Mouse (Mus musculus): ENCODE measurements around the gene Aknad1. TPM values are rescaled to one million over a fixed set of nuclear protein-coding genes. Genes with fewer than 3 reads are reported as not detected.

Aknad1 gene
- polyA plus RNA-seq, 1 experiment from 2014 or later: 0.30 TPM

DNA sequence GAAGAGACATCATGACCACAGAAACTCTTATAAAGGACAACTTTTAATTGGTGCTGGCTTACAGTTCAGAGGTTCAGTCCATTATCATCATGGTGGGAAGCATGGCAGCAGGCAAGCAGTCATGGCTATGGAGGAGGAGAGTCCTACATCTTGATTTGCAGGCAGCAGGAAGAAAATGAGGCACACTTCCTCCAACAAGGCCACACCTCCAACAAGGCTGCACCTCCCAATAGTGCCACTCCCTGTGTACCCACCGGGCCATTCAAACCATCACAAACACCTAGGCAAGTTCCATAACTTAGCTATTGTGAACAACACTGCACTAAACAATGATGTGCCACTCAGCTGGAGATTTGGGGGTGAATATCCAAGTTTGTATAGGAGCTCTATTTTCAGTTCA is 15.1 kb downstream of the Aknad1 start:
- ATAC-seq (ENCODE audit: low FRiP score, low TSS enrichment): no peak; the same call in 1 of the 2 replicates

DNA sequence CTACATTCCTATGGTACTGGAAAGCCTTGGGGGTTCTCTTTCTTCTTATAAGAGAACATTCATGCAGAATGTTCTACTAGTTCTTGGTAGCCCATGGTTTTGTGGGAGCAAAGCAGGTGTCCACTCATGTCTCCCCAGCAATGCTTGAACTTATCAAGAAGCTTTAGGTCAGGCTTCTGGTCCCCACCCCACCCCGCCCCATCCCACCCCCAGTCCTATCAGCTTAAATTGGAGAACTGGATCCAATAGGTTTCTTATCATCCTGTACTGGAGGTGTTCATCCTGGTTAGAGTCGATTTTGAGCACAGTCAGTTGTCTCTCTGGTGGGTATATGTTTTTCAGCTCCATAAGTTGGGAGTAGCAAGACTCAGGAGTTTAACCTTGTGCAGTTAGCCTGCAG is 16.1 kb downstream of the Aknad1 start:
- WGBS: 81% methylated on average over 2 of the region's 2 CpGs
- ATAC-seq (ENCODE audit: low FRiP score, low TSS enrichment) (no peak), DNase-seq (ENCODE audit: low spot score) (no peak)
- H3K27ac ChIP-seq (replicated peaks): no peak overlapping the region
- no peaks in the 10 kb centered on the region for H3K36me3 ChIP-seq (ENCODE audit: control insufficient read depth, insufficient read depth, low read length)
- no peak overlapping the region for H3K4me2 ChIP-seq (replicated peaks; ENCODE audit: low read depth)
- H3K27me3 ChIP-seq (ENCODE audit: control insufficient read depth, insufficient read depth, low read length): 0 out of 2 replicates have a peak, but pooled peaks cover 3% of the 10 kb centered on the region
- no peaks in the 10 kb centered on the region; the same call in 1 of the 2 replicates for H3K4me1 ChIP-seq (replicated peaks; ENCODE audit: control insufficient read depth, insufficient read depth)
- no peak for TF ChIP-seq CTCF (IDR thresholded peaks at IDR 0.05; ENCODE audit: low read depth)
- TF ChIP-seq EP300 (optimal IDR thresholded peaks at IDR 0.05): no peak
- H3K9ac ChIP-seq (ENCODE audit: low read length): no peak overlapping the region
- no peak overlapping the region for H3K4me3 ChIP-seq (ENCODE audit: low read depth, low read length)
- no peaks in the 10 kb centered on the region for H3K9me3 ChIP-seq (ENCODE audit: control insufficient read depth, low read length)

More for the DNA sequence above, 15.1 kb downstream of the Aknad1 start:
- WGBS: 42% methylated on average over 1 of the region's 1 CpGs
- no peak for DNase-seq (ENCODE audit: low spot score)
- Histone ChIP-seq H3K9me3 (ENCODE audit: control insufficient read depth, low read length) (no peaks in the 10 kb centered on the region), H3K36me3 (ENCODE audit: control insufficient read depth, insufficient read depth, low read length) (no peaks in the 10 kb centered on the region), H3K9ac (ENCODE audit: low read length) (no peak overlapping the region), H3K4me3 (ENCODE audit: low read depth, low read length) (no peak overlapping the region), H3K27me3 (ENCODE audit: control insufficient read depth, insufficient read depth, low read length) (0 out of 2 replicates have a peak, but pooled peaks cover 3% of the 10 kb centered on the region), H3K4me1 (replicated peaks; ENCODE audit: control insufficient read depth, insufficient read depth) (no peaks in the 10 kb centered on the region; the same call in 1 of the 2 replicates), H3K27ac (replicated peaks) (no peak overlapping the region), H3K4me2 (replicated peaks; ENCODE audit: low read depth) (no peak overlapping the region)
- TF ChIP-seq EP300 (optimal IDR thresholded peaks at IDR 0.05): no peak
- no peak for TF ChIP-seq CTCF (IDR thresholded peaks at IDR 0.05; ENCODE audit: low read depth)

DNA sequence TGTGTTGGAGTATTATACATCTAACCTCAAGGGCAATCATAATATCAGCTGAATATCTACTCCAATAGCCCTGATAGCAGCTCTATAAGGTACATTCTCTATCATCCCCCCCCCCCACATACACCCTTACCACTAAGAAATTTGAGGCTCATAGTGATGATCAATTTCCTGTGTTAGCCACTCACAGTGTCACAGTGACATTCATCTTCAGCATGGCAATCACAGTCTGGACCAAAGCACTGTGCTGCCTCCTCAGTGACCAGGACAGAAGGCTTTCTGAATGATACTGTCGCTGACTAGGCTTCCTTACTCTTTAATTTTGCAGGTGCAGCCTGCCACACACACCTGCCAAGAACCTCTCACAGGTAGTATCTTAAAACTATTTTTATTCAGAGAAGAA is 16.7 kb downstream of the Aknad1 start:
- ATAC-seq (ENCODE audit: low FRiP score, low TSS enrichment): no peak
- DNase-seq (ENCODE audit: low spot score): no peak
- H3K36me3 ChIP-seq (ENCODE audit: control insufficient read depth, insufficient read depth, low read length): no peaks in the 10 kb centered on the region
- no peaks in the 10 kb centered on the region for H3K9me3 ChIP-seq (ENCODE audit: control insufficient read depth, low read length)
- no peak overlapping the region for H3K9ac ChIP-seq (ENCODE audit: low read length)
- TF ChIP-seq EP300 (optimal IDR thresholded peaks at IDR 0.05): no peak
- no peak for TF ChIP-seq CTCF (IDR thresholded peaks at IDR 0.05; ENCODE audit: low read depth)
- H3K27me3 ChIP-seq (ENCODE audit: control insufficient read depth, insufficient read depth, low read length): 0 out of 2 replicates have a peak, but pooled peaks cover 3% of the 10 kb centered on the region
- H3K4me1 ChIP-seq (replicated peaks; ENCODE audit: control insufficient read depth, insufficient read depth): no peaks in the 10 kb centered on the region; the same call in 1 of the 2 replicates
- H3K4me3 ChIP-seq (ENCODE audit: low read depth, low read length): no peak overlapping the region
- H3K27ac ChIP-seq (replicated peaks): no peak overlapping the region
- WGBS: 71% methylated on average over 1 of the region's 1 CpGs
- H3K4me2 ChIP-seq (replicated peaks; ENCODE audit: low read depth): no peak overlapping the region

DNA sequence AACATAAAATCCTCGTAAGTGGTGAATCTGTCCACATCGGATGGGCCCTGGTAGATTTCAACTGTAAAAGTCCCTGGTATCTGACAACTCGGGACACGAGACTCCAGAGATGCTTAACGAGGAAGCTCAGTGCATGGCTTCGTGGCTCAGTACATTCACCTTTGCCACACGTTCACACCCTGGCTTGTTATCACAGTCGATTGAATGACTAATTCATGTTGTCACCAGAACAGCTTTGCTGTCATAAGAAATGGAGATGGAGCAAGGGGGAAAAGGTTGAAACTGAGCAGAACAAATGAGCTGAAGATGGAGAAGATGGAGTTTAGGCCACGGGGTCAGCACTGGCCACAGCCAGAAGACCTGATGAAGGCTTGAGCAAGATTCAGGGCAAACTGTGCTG is 18.1 kb downstream of the Aknad1 start:
- no peak overlapping the region for H3K4me3 ChIP-seq (ENCODE audit: low read depth, low read length)
- H3K4me2 ChIP-seq (replicated peaks; ENCODE audit: low read depth): no peak overlapping the region
- ATAC-seq (ENCODE audit: low FRiP score, low TSS enrichment) (peak; percentile 71), DNase-seq (ENCODE audit: low spot score) (no peak)
- no peaks in the 10 kb centered on the region for H3K36me3 ChIP-seq (ENCODE audit: control insufficient read depth, insufficient read depth, low read length)
- no peak overlapping the region for H3K9ac ChIP-seq (ENCODE audit: low read length)
- H3K27me3 ChIP-seq (ENCODE audit: control insufficient read depth, insufficient read depth, low read length): no peaks in the 10 kb centered on the region
- WGBS: 66% methylated on average over 9 of the region's 9 CpGs
- H3K27ac ChIP-seq (replicated peaks): no peak overlapping the region
- peaks cover 4% of the 10 kb centered on the region; the same call in 1 of the 2 replicates for H3K4me1 ChIP-seq (replicated peaks; ENCODE audit: control insufficient read depth, insufficient read depth)
- TF ChIP-seq EP300 (optimal IDR thresholded peaks at IDR 0.05) (no peak), CTCF (IDR thresholded peaks at IDR 0.05; ENCODE audit: low read depth) (no peak)
- no peaks in the 10 kb centered on the region for H3K9me3 ChIP-seq (ENCODE audit: control insufficient read depth, low read length)

GRCm38 (mm10) chr3:108759566-108760420 is 20.3 kb downstream of the Aknad1 start:
- Histone ChIP-seq H3K27ac (replicated peaks) (peak overlapping the region; percentile 76), H3K9ac (ENCODE audit: low read length) (no peak overlapping the region), H3K4me2 (replicated peaks; ENCODE audit: low read depth) (no peak overlapping the region), H3K4me3 (ENCODE audit: low read depth, low read length) (no peak overlapping the region), H3K36me3 (ENCODE audit: control insufficient read depth, insufficient read depth, low read length) (no peaks in the 10 kb centered on the region), H3K27me3 (ENCODE audit: control insufficient read depth, insufficient read depth, low read length) (no peaks in the 10 kb centered on the region), H3K9me3 (ENCODE audit: control insufficient read depth, low read length) (no peaks in the 10 kb centered on the region), H3K4me1 (replicated peaks; ENCODE audit: control insufficient read depth, insufficient read depth) (peaks cover 7% of the 10 kb centered on the region)
- 40% methylated on average over 11 of the region's 11 CpGs for WGBS
- DNase-seq (ENCODE audit: low spot score): no peak
- no peak for TF ChIP-seq CTCF (IDR thresholded peaks at IDR 0.05; ENCODE audit: low read depth)
- no peak for TF ChIP-seq EP300 (optimal IDR thresholded peaks at IDR 0.05)
- ATAC-seq (ENCODE audit: low FRiP score, low TSS enrichment): peak; percentile 68; the same call in 1 of the 2 replicates

DNA sequence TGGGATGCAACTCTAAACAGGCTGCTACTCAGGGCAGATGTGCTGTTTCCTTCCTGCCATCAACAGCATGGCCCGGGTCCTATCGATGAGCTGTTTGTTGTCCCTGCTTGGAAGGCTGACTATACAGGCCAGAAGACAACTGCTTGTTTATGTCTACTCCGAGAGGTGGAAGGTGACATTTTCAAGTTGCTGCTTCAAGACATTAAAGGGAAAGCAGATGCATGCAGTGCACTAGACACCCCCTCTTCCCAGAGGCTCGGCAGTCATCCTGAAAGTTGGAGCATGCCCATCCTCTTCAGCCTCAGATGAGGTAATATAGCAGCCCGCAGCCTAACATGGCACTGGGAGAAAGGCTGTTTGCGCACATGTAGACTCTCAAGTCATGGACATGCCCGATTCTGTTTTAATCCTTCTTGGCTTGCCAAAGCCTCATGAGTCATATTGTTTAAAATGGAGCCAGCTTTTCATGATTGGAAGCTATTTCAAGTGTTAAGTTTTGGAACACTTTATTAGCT is 23.2 kb downstream of the Aknad1 start:
- TF ChIP-seq EP300 (optimal IDR thresholded peaks at IDR 0.05) (peak; percentile 54), CTCF (IDR thresholded peaks at IDR 0.05; ENCODE audit: low read depth) (no peak)
- DNase-seq (ENCODE audit: low spot score): no peak
- H3K27ac ChIP-seq (replicated peaks): peak overlapping the region; percentile 73

More for the DNA sequence above, 23.2 kb downstream of the Aknad1 start:
- peak; percentile 51; the same call in 1 of the 2 replicates for ATAC-seq (ENCODE audit: low FRiP score, low TSS enrichment)
- Histone ChIP-seq H3K4me3 (ENCODE audit: low read depth, low read length) (no peak overlapping the region), H3K4me2 (replicated peaks; ENCODE audit: low read depth) (peak overlapping the region; percentile 29; the same call in 1 of the 2 replicates), H3K9me3 (ENCODE audit: control insufficient read depth, low read length) (no peaks in the 10 kb centered on the region), H3K9ac (ENCODE audit: low read length) (no peak overlapping the region), H3K27me3 (ENCODE audit: control insufficient read depth, insufficient read depth, low read length) (no peaks in the 10 kb centered on the region), H3K36me3 (ENCODE audit: control insufficient read depth, insufficient read depth, low read length) (no peaks in the 10 kb centered on the region), H3K4me1 (replicated peaks; ENCODE audit: control insufficient read depth, insufficient read depth) (peaks cover 7% of the 10 kb centered on the region)
- WGBS: 35% methylated on average over 7 of the region's 7 CpGs

Measured in stomach, postnatal 0 days (tissue).